Mouse (Mus musculus) megakaryocyte, embryonic 14.5 days (primary cell): ENCODE results near the gene Hcn2.

Source experiments
- FLI1 ChIP-seq: IDR thresholded peaks from 2 replicates; pipeline ENCODE4 v1.6.1; 2012; ENCODE audit warnings: low read length, inconsistent platforms, mixed read lengths
- GATA1 ChIP-seq: IDR thresholded peaks from 3 replicates; pipeline ENCODE4 v1.6.1; 2012; ENCODE audit warnings: mixed read lengths, low read length, inconsistent platforms, borderline replicate concordance

GRCm38 (mm10) chr10:79768400-79768799 lies 52.0 kb downstream of the Hcn2 start:
- no peak for TF ChIP-seq GATA1
- no peak for TF ChIP-seq FLI1
